Mouse (Mus musculus) hindbrain, embryonic 10.5 days (tissue): ENCODE results near the gene Usp47. TPM values are rescaled to one million over a fixed set of nuclear protein-coding genes. Genes with fewer than 3 reads are reported as not detected.
A peak's percentile ranks its signal among the peaks of the same experiment; 100 is the strongest.

Experiments
- DNase-seq: peaks from one replicate; pipeline ENCODE4 v3.0.0-alpha.2; 2017; ENCODE audit warnings: low spot score
- H3K27ac ChIP-seq: fragments of 300-500 bp; sonication (generic); 2 replicates; pipeline ENCODE4 v1.5.1; 2016; ENCODE audit warnings: mild to moderate bottlenecking, moderate library complexity
- H3K27me3 ChIP-seq: fragments of 300-500 bp; sonication (generic); 2 replicates; pipeline ENCODE4 v1.6.1; 2016; ENCODE audit warnings: mild to moderate bottlenecking; ENCODE audit not compliant: poor library complexity, insufficient read depth, severe bottlenecking
- H3K36me3 ChIP-seq: fragments of 300-500 bp; sonication (generic); 2 replicates; pipeline ENCODE4 v1.6.1; 2016; ENCODE audit warnings: mild to moderate bottlenecking, moderate library complexity
- H3K4me1 ChIP-seq: fragments of 300-500 bp; sonication (generic); replicated peaks from 2 replicates; pipeline ENCODE4 v1.6.1; 2016; ENCODE audit warnings: mild to moderate bottlenecking
- H3K4me3 ChIP-seq: fragments of 300-500 bp; sonication (generic); 2 replicates; pipeline ENCODE4 v1.5.1; 2016; ENCODE audit warnings: mild to moderate bottlenecking, moderate library complexity
- H3K9me3 ChIP-seq: fragments of 300-500 bp; sonication (generic); 2 replicates; pipeline ENCODE4 v1.6.1; 2016; ENCODE audit warnings: mild to moderate bottlenecking, moderate library complexity
- WGBS: fragments of 180-500 bp; shearing (Covaris S2); methylation state at CpG from one replicate; pipeline ENCODE4 v1.1.7; 2016; 5-methylcytosine and 5-hydroxymethylcytosine counted together
- polyA plus RNA-seq: library from polyadenylated mRNA; unstranded; fragments of >200 nt; fragmentation: Nextera tagmentation; extraction: Ambion mirVana; gene quantifications from 2 replicates; pipeline ENCODE4 v1.2.1, GENCODE M21; 2016

The Usp47 gene
- polyA plus RNA-seq, 1 experiment from 2014 or later = 70.9 TPM

DNA sequence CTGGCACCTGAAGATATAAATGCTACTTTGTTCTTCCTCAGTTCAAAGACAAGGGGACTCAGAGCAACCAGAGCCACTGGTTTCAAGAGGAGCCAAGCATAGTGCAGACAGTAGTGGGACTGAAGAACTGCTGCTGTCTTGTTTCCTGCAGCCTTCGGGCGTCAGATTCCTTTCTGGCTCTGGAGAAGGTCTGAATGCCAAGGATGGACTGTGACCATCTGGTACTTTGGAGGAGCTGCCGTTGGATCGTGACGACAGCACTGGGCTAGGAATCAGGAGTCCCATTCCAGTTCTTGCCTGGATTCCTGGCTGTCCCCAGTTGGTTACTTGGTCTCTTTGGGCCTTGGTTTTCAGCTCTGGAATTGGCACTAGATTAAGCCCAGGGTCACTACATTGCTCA lies 11.2 kb upstream of the Usp47 start:
- Histone ChIP-seq H3K4me3 (no peak overlapping the region), H3K36me3 (no peaks in the 10 kb centered on the region), H3K4me1 (no peaks in the 10 kb centered on the region), H3K9me3 (no peaks in the 10 kb centered on the region), H3K27ac (no peak overlapping the region), H3K27me3 (no peaks in the 10 kb centered on the region)
- no peak for DNase-seq
- 80% methylated on average over 5 of the region's 5 CpGs for WGBS

DNA sequence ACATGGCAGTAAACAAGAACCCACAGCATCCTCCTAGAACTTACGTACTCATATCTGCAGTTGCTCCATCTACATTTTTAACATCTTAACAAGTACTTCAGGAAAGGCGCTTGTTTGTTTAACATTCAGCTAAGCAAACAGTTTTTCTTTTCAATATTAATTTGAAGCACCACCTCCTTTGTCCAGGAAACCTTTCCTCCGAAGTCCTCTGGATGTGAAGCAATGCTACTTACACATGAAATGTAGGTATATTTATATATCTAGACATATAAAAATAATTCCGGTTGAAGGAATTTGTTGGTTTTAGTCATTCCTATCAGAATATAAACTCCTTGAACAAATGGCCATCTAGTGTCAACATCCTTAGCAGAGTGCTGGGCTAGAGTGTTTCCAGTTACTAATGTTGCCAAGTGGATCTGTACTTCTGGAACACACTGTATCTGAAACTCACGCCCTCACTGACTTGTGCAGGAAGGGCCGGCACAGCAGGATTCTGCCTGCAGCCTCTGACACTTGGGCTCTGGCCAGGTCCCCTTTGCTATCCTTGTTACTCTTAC lies 10.6 kb upstream of the Usp47 start:
- no peaks in the 10 kb centered on the region for H3K9me3 ChIP-seq
- no peak for DNase-seq
- H3K27ac ChIP-seq = no peak overlapping the region
- WGBS = 85% methylated on average over 6 of the region's 6 CpGs
- no peaks in the 10 kb centered on the region for H3K36me3 ChIP-seq
- H3K27me3 ChIP-seq = no peaks in the 10 kb centered on the region
- no peaks in the 10 kb centered on the region for H3K4me1 ChIP-seq
- H3K4me3 ChIP-seq = no peak overlapping the region

DNA sequence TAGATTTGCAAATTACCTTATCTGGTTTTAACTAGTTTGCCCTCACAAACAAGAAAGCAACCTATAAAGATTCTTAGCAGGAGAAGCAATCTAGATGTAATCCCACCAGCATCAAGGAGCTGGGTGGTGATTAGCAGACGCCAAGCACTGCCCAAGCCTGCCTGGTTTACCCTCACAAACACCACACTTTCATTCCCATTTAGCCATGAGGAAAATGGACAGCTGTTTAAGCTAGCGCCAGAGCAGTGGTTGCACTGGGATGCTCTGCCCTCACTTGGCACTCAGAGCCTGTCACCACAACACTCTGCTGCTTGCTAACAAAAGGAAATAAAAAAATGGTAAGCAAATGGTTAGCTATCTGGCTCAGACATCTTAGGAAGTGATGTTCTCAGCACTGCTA lies 9.2 kb upstream of the Usp47 start:
- no peak for DNase-seq
- no peaks in the 10 kb centered on the region for H3K9me3 ChIP-seq
- H3K4me3 ChIP-seq = no peak overlapping the region
- no peaks in the 10 kb centered on the region for H3K27me3 ChIP-seq
- no peak overlapping the region for H3K27ac ChIP-seq
- no peaks in the 10 kb centered on the region for H3K4me1 ChIP-seq
- 80% methylated on average over 2 of the region's 2 CpGs for WGBS
- no peaks in the 10 kb centered on the region for H3K36me3 ChIP-seq

DNA sequence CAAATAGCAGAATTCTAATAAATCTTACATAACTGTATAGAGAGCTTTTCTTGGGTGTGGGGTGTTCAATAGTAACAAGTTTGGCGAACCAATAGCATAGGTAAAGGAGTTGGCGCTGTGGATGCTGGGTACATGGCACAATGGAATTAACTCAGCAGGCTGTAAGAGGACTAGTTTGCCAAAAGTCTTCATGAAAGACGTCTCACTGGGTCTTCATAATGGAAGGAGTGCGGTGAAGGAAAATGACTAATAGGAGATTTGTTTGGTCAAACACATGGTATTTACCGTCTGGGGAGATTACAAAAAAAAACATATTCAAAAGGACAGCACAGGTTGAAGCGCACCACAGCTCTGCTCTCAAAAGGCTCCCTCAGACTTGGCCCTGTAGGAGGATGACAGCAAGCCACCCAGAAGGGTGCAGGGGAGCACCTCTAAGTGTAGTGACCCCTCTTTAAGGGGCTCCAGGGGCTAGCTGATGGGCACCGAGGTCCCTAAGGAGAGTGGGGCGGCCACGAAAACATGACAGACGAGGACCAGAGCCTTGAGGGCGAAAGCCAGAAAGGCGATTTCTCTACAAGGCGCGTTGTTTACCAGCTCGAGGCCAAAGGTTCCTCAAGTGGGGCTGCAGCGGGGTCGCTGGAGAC lies 676 bp upstream of the Usp47 start:
- WGBS = 13% methylated on average over 17 of the region's 17 CpGs
- Histone ChIP-seq H3K27ac (peak overlapping the region; percentile 100), H3K4me1 (peaks cover 34% of the 10 kb centered on the region), H3K9me3 (no peaks in the 10 kb centered on the region), H3K36me3 (no peaks in the 10 kb centered on the region; the same call in 1 of the 2 replicates), H3K27me3 (no peaks in the 10 kb centered on the region), H3K4me3 (peak overlapping the region; percentile 96)
- no peak for DNase-seq

DNA sequence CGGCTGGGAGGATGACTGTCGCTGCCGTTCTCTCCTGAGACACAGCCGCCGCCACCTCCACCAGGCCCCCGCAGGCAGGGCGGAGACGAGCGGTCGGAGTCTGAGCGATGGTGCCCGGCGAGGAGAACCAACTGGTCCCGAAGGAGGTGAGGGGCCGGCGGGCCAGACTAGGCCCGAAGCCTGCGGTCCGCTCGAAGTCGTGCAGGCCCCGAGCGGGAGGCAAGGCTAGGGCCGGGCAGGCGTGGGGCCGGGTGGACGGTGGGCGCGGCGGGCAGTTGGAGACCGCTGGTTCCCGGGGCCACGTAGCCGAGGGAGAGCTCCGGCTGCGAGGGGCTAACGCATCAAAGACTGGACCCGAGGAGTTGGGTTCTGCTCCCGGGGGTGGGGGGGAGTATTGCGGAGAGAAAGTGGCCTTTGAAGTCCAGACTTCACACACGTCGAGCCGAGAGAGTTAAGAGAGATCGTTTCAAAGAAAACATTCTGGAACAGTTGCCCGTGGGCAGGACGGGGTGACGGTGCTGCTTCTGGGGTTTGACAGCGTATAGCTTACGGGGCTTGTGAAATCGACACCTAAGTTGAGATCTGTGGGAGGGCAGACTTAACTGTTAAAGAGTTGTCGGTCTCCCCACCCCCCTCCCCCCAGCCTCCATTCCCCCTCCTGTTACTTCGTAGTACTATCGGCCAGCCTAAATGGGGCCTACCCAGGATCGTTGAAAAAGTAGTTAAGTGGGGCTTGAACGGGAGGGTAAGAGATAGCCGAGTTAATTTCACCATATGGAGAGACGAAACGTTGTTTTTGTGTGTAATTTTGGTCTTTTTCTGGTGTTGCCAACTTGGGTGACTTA lies 519 bp downstream of the Usp47 start:
- Histone ChIP-seq H3K4me1 (peaks cover 34% of the 10 kb centered on the region), H3K27ac (peak overlapping the region; percentile 100), H3K4me3 (peak overlapping the region; percentile 96), H3K36me3 (peaks cover 7% of the 10 kb centered on the region; the same call in 1 of the 2 replicates), H3K9me3 (no peaks in the 10 kb centered on the region), H3K27me3 (no peaks in the 10 kb centered on the region)
- WGBS = under 1% methylated on average over 58 of the region's 58 CpGs
- DNase-seq = no peak

DNA sequence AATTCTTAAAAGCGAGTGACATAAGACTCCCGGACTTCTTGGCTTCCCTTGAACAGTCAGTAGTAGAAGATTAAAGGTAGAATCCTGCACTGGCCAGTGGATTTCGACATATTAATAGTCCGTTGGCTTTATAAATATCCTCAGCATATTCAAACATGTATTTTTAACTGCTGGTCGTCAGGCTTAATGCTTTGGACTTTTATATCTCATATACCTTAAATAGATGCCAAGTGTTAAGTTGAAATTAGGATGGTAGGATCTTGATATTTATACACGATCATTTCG lies 1.1 kb downstream of the Usp47 start:
- peak overlapping the region; percentile 100 for H3K27ac ChIP-seq
- no peak for DNase-seq

DNA sequence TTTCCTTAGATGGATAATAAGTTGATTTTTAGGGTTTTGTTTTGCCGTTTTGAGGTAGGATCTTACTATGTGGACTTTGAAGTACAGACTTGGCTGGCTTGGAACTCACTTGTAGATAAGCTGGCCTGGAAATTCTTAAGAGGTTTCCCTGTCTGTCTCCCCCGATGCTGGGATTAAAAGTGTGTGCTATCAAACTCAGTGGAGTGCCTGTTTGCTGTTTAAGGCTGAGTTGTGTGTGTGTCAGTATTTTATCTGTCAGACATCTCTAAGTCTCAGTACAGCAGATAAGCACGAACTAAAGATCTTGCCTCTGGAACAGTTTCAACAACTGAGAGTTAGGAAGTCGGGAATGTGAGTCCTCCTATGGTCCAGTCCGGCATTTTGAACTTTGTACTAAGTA lies 1.6 kb downstream of the Usp47 start:
- peaks cover 34% of the 10 kb centered on the region for H3K4me1 ChIP-seq
- no peaks in the 10 kb centered on the region for H3K27me3 ChIP-seq
- 49% methylated on average over 5 of the region's 5 CpGs for WGBS
- no peak for DNase-seq
- no peak overlapping the region for H3K27ac ChIP-seq
- peak overlapping the region; percentile 96 for H3K4me3 ChIP-seq
- no peaks in the 10 kb centered on the region for H3K9me3 ChIP-seq
- H3K36me3 ChIP-seq = peaks cover 8% of the 10 kb centered on the region; the same call in 1 of the 2 replicates

More for the DNA sequence above, 1.1 kb downstream of the Usp47 start:
- peaks cover 34% of the 10 kb centered on the region for H3K4me1 ChIP-seq
- H3K27me3 ChIP-seq = no peaks in the 10 kb centered on the region
- peaks cover 8% of the 10 kb centered on the region; the same call in 1 of the 2 replicates for H3K36me3 ChIP-seq
- H3K9me3 ChIP-seq = no peaks in the 10 kb centered on the region
- peak overlapping the region; percentile 96 for H3K4me3 ChIP-seq
- 41% methylated on average over 7 of the region's 7 CpGs for WGBS

DNA sequence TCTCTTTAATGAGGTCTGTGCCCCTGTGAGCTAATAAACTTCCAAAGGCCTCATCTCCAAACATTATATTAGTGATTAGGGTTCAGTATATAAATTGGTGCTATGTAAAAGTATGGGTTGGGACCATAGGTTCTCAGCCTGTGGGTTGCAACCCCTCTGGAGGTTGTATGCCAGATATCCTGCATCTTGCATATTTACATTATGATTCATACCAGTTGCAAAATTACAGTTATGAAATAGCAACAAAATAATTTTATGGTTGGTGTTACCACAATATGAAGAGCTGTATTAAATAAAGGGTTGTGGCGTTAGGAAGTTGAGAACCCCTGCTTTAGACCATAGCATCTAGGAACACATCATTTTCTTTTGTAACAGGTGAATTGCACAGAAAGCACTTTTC lies 7.3 kb downstream of the Usp47 start:
- WGBS = 90% methylated on average over 1 of the region's 1 CpGs
- Histone ChIP-seq H3K4me3 (no peak overlapping the region), H3K9me3 (no peaks in the 10 kb centered on the region), H3K4me1 (peaks cover 11% of the 10 kb centered on the region), H3K36me3 (peaks cover 8% of the 10 kb centered on the region; the same call in 1 of the 2 replicates), H3K27me3 (no peaks in the 10 kb centered on the region), H3K27ac (no peak overlapping the region)
- no peak for DNase-seq

DNA sequence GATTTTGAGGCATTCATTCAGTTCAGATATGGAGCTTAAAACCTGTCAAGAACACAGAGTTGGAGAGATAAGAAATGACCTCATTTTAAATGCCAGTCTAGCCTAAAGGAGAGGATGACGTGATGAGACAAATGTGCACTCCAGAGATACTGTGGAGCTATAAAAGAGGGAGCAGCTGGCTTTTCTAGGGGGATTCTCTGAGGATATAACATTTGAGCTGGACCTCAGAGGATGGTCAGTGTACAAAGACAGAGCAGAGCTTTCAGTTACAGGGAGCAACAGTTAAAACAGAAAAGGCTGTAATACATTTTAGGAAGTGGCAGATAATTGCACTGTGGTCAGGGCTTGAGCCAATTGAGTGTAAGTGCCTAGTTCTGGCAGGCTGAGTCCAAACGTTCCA lies 12.5 kb downstream of the Usp47 start:
- H3K9me3 ChIP-seq = no peaks in the 10 kb centered on the region
- H3K4me3 ChIP-seq = no peak overlapping the region
- no peaks in the 10 kb centered on the region for H3K4me1 ChIP-seq
- WGBS = 72% methylated on average over 2 of the region's 2 CpGs
- peaks cover 4% of the 10 kb centered on the region; the same call in 1 of the 2 replicates for H3K36me3 ChIP-seq
- DNase-seq = no peak
- H3K27me3 ChIP-seq = no peaks in the 10 kb centered on the region
- no peak overlapping the region for H3K27ac ChIP-seq

DNA sequence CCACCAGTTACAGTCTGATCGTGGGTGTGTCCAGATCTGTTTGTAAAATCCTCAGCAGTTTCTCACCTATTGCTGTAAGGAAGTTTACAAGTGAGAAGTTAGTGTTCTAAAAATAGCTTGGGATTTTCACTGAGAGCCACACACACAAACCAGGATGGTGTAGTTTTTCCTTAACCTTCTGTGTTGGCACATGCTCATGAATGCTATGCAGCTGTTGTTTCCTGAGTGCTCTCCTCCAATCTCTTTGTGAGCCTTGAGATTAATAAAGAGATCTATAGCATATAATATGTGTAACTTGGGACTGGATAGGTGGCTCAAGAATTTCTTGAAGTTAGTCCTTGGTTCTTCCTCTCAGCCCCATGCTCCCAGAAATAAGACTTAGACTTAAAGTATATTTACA lies 13.3 kb downstream of the Usp47 start:
- Histone ChIP-seq H3K4me3 (no peak overlapping the region), H3K27me3 (no peaks in the 10 kb centered on the region), H3K9me3 (no peaks in the 10 kb centered on the region), H3K27ac (no peak overlapping the region), H3K36me3 (peaks cover 4% of the 10 kb centered on the region; the same call in 1 of the 2 replicates), H3K4me1 (no peaks in the 10 kb centered on the region)
- WGBS = 87% methylated on average over 1 of the region's 1 CpGs
- no peak for DNase-seq

DNA sequence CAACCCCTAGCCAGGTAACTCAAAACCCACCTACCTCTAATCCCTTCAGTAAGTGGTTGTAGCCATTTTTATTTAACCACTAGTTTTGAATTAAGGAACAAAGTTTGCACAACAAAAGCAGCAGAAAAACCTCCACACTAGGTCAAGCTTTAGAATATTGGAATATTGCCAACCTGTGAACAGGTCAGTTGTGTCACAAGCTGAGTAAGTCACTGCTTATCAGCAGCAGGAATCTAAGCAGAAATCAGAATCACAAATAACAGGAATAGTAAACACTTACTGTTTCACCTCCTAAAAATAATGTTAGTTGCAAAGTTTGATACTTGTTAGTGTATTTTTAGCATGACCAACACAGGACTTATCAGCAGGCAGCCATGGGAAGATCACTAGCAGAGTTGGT lies 17.0 kb downstream of the Usp47 start:
- H3K36me3 ChIP-seq = peaks cover 4% of the 10 kb centered on the region; the same call in 1 of the 2 replicates
- H3K4me3 ChIP-seq = no peak overlapping the region
- no peaks in the 10 kb centered on the region for H3K9me3 ChIP-seq
- H3K27me3 ChIP-seq = no peaks in the 10 kb centered on the region
- DNase-seq = no peak
- H3K4me1 ChIP-seq = no peaks in the 10 kb centered on the region
- H3K27ac ChIP-seq = no peak overlapping the region

DNA sequence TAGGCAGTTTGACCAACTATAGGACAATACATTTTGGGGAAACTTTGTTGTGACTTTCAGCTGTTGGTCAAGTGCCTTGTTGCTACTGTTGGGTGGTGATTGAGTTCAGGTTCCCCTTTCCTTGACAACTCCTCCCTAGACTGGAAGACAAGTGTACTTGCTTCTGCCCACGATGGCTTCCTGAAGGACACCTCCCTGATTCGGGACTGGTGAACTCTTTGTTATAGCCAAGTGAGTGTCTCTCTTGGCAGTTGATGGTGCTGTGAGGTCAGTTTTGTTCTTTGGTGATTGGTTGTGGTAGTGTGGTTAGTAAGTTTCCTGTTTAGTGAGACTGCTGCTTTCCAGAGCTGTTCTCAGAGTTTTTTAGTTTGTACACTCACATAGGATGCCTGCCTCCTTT lies 19.5 kb downstream of the Usp47 start:
- H3K9me3 ChIP-seq = no peaks in the 10 kb centered on the region
- no peaks in the 10 kb centered on the region for H3K27me3 ChIP-seq
- H3K27ac ChIP-seq = no peak overlapping the region
- 89% methylated on average over 2 of the region's 2 CpGs for WGBS
- peaks cover 4% of the 10 kb centered on the region; the same call in 1 of the 2 replicates for H3K36me3 ChIP-seq
- no peaks in the 10 kb centered on the region for H3K4me1 ChIP-seq
- no peak for DNase-seq
- H3K4me3 ChIP-seq = no peak overlapping the region

DNA sequence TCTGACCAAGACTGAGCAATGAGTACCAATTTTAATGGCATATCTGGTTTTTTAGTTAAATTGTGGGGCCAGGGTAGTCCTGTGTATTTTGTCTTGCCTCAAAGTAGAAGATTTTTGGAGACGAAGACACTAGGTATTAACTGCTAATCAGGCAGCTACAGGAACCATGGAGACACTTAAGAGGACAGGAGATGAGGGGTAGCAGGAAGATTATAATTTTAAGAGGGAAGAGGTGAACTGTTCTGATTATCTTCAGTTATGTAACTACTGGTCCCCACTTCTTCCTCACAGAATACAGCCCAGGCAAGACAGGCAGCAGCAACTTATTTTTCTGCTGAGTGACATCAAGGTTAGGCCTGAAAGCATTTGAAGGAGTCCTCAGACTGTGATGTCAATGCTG lies 21.9 kb downstream of the Usp47 start:
- Histone ChIP-seq H3K36me3 (no peaks in the 10 kb centered on the region), H3K4me1 (no peaks in the 10 kb centered on the region), H3K27ac (no peak overlapping the region), H3K9me3 (no peaks in the 10 kb centered on the region), H3K4me3 (no peak overlapping the region), H3K27me3 (no peaks in the 10 kb centered on the region)
- no peak for DNase-seq
- WGBS = 90% methylated on average over 1 of the region's 1 CpGs
